Mouse (Mus musculus): ENCODE data around the gene Fgfr4. TPM values are rescaled to one million over a fixed set of nuclear protein-coding genes. Genes with fewer than 3 reads are reported as not detected.
A peak's percentile ranks its signal among the peaks of the same experiment; 100 is the strongest.

Fgfr4 gene
- 3.8 and 4.0 TPM in 2 replicates for polyA plus RNA-seq (2015; fragmentation: Nextera tagmentation; extraction: Ambion mirVana)

DNA sequence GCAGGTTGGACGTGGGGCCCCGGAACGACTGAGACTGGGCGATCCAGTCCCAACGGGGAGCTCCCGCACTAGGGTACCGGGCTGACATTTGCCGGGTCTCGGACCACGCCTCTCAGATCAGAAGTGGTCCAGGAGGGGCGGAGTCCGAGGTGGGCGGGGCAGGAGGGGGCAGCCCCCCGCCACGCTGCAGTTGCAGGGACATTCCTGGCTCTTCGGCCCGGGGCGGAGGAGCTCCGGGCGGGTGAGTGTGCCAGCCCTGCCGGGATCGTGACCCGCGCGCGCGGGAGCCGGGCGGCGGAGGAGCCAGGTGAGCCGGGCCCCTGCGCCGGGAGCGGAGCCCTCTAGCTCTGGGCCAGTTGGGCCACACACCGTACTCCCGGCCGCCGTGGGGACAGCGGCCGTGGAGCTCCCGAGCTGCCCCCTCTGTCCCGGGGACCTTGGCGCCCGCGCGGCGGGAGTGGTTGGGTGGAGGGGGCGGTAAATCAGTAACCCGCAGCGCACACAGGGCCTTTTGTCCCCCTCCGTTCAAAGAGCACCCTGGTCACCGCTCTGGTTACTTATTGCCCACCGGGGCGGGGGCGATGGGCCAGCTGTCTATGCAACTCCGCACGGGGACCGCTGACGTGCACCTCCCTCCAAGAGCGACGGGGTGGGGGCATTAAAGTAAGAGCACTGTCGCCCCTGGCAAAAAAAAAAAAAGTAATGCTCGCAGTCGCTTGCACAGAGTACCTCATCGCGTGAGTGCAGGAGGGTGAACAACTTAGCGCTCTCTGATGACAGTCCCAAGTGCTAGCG, at the start of gene Fgfr4:
Gene Fgfr4, plus strand, starts transcription at position 20 of the 795 bp plus-strand sequence.
- peak within 1 kb of the TSS; percentile 62 for H3K4me3 ChIP-seq (ENCODE audit: low read depth, low read length)
- H3K9ac ChIP-seq (ENCODE audit: low read depth, low read length): peak within 1 kb of the TSS; percentile 79
- H3K9me3 ChIP-seq (ENCODE audit: control insufficient read depth): no peaks in the 10 kb centered on the region
- 1% methylated on average over 67 of the region's 68 CpGs for WGBS
- H3K4me2 ChIP-seq (replicated peaks; ENCODE audit: low read depth): peak within 1 kb of the TSS; percentile 95
- no peaks in the 10 kb centered on the region for H3K27me3 ChIP-seq (replicated peaks; ENCODE audit: control insufficient read depth, insufficient read depth, low read length)
- peak; percentile 92 for ATAC-seq
- H3K4me1 ChIP-seq (replicated peaks; ENCODE audit: control insufficient read depth, insufficient read depth, low read length): no peaks in the 10 kb centered on the region; the same call in 1 of the 2 replicates
- peaks cover 8% of the 10 kb centered on the region; the same call in 1 of the 2 replicates for H3K36me3 ChIP-seq (ENCODE audit: control insufficient read depth, insufficient read depth)
- peak within 1 kb of the TSS; percentile 94 for H3K27ac ChIP-seq (ENCODE audit: low read depth, low read length)
- no peak for TF ChIP-seq CTCF (IDR thresholded peaks at IDR 0.05; ENCODE audit: low read depth)

DNA sequence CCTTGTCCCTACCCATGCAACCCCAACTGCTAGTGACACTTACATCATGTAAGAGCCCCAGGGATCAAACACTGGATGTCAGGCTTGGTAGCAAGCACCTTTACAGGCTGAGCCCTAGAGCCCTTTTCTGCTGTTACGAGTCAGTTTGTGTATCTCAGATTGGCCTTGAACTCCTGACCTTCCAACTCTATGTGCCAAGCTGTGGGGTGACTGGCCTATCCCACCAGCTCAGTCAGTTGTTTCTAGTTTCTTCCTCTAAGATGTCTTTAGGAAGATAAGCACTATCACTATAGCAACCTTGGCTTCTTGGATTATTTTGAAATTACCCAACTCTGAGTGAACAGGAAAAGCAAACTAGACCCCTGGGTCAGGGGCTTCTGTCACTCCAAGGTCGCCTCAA, 49.1 kb upstream of the Fgfr4 start:
- no peak for TF ChIP-seq CTCF (IDR thresholded peaks at IDR 0.05; ENCODE audit: low read depth)
- Histone ChIP-seq H3K4me1 (replicated peaks; ENCODE audit: control insufficient read depth, insufficient read depth, low read length) (peaks cover 7% of the 10 kb centered on the region), H3K4me2 (replicated peaks; ENCODE audit: low read depth) (no peak overlapping the region), H3K4me3 (ENCODE audit: low read depth, low read length) (no peak overlapping the region), H3K36me3 (ENCODE audit: control insufficient read depth, insufficient read depth) (0 out of 2 replicates have a peak, but pooled peaks cover 5% of the 10 kb centered on the region), H3K27ac (ENCODE audit: low read depth, low read length) (no peak overlapping the region), H3K9me3 (ENCODE audit: control insufficient read depth) (no peaks in the 10 kb centered on the region), H3K9ac (ENCODE audit: low read depth, low read length) (no peak overlapping the region), H3K27me3 (replicated peaks; ENCODE audit: control insufficient read depth, insufficient read depth, low read length) (no peaks in the 10 kb centered on the region)
- no peak for ATAC-seq
- WGBS: 37% methylated on average over 2 of the region's 2 CpGs

DNA sequence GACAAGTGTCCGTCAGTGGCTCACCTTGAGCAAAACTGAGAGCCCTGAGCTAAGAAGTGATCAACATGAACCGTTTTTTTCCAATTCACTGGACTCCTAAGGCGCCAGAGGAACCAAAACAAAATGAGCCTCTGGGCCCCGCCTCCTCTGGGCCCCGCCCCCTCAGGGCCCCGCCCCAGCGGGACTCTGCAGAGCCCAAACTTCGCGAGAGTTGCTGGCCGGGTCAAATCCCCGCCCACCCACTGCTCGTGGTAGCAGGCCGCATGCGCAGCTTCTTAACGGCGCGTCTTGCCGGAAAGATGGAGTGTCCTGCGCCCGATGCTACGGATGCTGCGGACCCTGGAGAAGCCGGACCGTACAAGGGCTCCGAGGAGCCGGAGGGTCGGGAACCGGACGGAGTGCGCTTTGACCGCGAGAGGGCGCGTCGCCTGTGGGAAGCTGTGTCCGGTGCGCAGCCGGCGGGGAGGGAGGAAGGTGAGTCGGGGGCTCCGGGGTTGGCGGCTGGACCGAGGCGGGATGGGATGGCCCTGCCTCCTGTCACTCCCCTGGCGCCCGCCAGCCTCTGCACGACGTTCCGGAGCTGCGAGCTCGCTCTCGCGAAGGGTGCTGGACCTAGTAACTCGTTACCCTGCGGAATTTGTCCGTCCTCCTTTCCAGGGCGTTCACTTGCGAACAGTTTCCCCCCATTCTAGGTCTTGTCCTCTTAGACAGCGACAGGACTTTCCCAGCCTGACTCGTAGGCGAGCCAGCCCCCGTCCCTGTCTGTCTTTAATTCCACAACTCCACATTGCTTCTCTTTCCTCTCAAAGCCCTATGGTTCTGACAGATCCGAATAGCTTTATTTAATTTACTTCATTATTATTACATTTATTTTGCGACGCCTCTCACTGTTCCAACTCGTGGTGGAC, 47.1 kb upstream of the Fgfr4 start, which contains the start of gene Zfp346:
Gene Zfp346, plus strand, starts transcription at position 267 of the 908 bp plus-strand sequence.
- Histone ChIP-seq H3K9me3 (ENCODE audit: control insufficient read depth) (no peaks in the 10 kb centered on the region), H3K4me3 (ENCODE audit: low read depth, low read length) (peak within 1 kb of the TSS; percentile 95), H3K9ac (ENCODE audit: low read depth, low read length) (peak within 1 kb of the TSS; percentile 73), H3K27ac (ENCODE audit: low read depth, low read length) (peak within 1 kb of the TSS; percentile 74), H3K4me1 (replicated peaks; ENCODE audit: control insufficient read depth, insufficient read depth, low read length) (peaks cover 7% of the 10 kb centered on the region; the same call in 1 of the 2 replicates), H3K36me3 (ENCODE audit: control insufficient read depth, insufficient read depth) (0 out of 2 replicates have a peak, but pooled peaks cover 5% of the 10 kb centered on the region), H3K27me3 (replicated peaks; ENCODE audit: control insufficient read depth, insufficient read depth, low read length) (no peaks in the 10 kb centered on the region), H3K4me2 (replicated peaks; ENCODE audit: low read depth) (peak within 1 kb of the TSS; percentile 86)
- peak; percentile 63 for TF ChIP-seq CTCF (IDR thresholded peaks at IDR 0.05; ENCODE audit: low read depth)
- under 1% methylated on average over 66 of the region's 66 CpGs for WGBS
- peak; percentile 89 for ATAC-seq

DNA sequence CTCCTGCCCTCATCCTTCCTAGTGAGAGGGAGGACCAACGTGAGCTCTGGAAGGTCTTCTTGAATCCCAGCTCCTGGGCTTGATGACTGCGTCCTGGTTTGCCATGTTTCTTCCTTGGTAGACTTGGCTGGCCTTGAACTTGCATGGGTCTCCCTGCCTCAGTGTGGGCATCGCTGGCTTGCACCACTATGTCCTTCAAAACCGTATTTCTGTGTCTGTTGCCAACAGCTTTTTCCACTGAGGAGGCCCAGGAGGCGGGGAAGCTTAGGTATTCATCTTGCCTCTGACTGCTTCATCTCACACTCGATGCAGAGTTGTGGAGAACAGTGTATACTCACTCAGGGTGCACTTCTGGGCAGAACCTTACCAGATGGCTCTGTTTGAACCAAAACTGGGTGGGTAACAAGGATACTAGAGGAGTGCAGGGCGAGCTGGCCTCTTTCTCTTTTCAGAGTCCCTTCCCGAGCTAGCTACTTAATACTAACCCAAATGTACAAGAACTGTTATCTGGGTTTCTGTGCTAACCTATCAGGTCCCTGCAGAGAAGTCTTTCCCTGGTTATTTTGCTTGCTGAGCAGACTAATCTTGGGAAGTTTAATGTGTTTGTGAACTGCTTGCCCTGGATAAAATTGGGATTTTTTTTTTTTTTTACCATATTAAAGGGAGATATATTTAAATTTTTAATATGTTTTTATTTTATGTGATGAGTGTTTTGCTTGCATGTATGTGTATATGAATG, 46.3 kb upstream of the Fgfr4 start:
- ATAC-seq: no peak
- H3K4me3 ChIP-seq (ENCODE audit: low read depth, low read length): peak overlapping the region; percentile 95
- peaks cover 7% of the 10 kb centered on the region; the same call in 1 of the 2 replicates for H3K4me1 ChIP-seq (replicated peaks; ENCODE audit: control insufficient read depth, insufficient read depth, low read length)
- no peaks in the 10 kb centered on the region for H3K9me3 ChIP-seq (ENCODE audit: control insufficient read depth)
- H3K27ac ChIP-seq (ENCODE audit: low read depth, low read length): no peak overlapping the region
- H3K27me3 ChIP-seq (replicated peaks; ENCODE audit: control insufficient read depth, insufficient read depth, low read length): no peaks in the 10 kb centered on the region
- H3K36me3 ChIP-seq (ENCODE audit: control insufficient read depth, insufficient read depth): 0 out of 2 replicates have a peak, but pooled peaks cover 5% of the 10 kb centered on the region
- peak overlapping the region; percentile 86 for H3K4me2 ChIP-seq (replicated peaks; ENCODE audit: low read depth)
- H3K9ac ChIP-seq (ENCODE audit: low read depth, low read length): peak overlapping the region; percentile 73
- WGBS: 16% methylated on average over 8 of the region's 8 CpGs
- TF ChIP-seq CTCF (IDR thresholded peaks at IDR 0.05; ENCODE audit: low read depth): no peak

DNA sequence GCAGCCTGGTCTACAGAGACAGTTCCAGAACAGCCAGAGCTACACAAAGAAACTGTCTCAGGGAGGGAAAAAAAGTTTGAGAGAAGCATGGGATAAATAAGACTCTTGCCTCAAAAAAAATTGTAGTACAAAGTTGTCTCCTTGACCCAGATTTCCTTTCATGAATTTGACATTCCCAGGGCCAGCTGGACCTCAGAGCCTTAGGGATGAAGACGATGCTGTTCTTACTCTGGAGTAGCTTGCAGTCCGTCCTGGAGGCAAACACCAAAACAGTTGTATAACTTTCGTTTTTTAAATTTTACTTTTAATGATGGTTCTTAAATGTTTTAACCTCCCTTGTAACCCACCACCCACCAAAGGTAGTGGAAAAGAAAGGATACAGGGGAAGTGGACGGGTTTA, 45.3 kb upstream of the Fgfr4 start:
- Histone ChIP-seq H3K36me3 (ENCODE audit: control insufficient read depth, insufficient read depth) (0 out of 2 replicates have a peak, but pooled peaks cover 5% of the 10 kb centered on the region), H3K4me1 (replicated peaks; ENCODE audit: control insufficient read depth, insufficient read depth, low read length) (peaks cover 7% of the 10 kb centered on the region; the same call in 1 of the 2 replicates), H3K4me3 (ENCODE audit: low read depth, low read length) (no peak overlapping the region), H3K27ac (ENCODE audit: low read depth, low read length) (no peak overlapping the region), H3K9ac (ENCODE audit: low read depth, low read length) (no peak overlapping the region), H3K9me3 (ENCODE audit: control insufficient read depth) (no peaks in the 10 kb centered on the region), H3K4me2 (replicated peaks; ENCODE audit: low read depth) (no peak overlapping the region), H3K27me3 (replicated peaks; ENCODE audit: control insufficient read depth, insufficient read depth, low read length) (no peaks in the 10 kb centered on the region)
- 88% methylated on average over 4 of the region's 4 CpGs for WGBS
- ATAC-seq: no peak
- no peak for TF ChIP-seq CTCF (IDR thresholded peaks at IDR 0.05; ENCODE audit: low read depth)

All from intestine, postnatal 0 days (tissue).